Mouse (Mus musculus) CD4-positive, CD25-positive, alpha-beta regulatory T cell, adult 4 months (primary cell): Measurements from ENCODE around the gene Tpp1. TPM values are rescaled to one million over a fixed set of nuclear protein-coding genes. Genes with fewer than 3 reads are reported as not detected.

Source experiments
- ATAC-seq: one replicate; pipeline ENCODE4 v1.8.0; 2017
- polyA plus RNA-seq, 2 experiments: library from polyadenylated mRNA; unstranded; fragments of 100-300 nt; shearing (Covaris generic); gene quantifications; one replicate each; pipeline ENCODE4 v1.2.1; 2017

Gene Tpp1
- polyA plus RNA-seq, 2 experiments from 2014 or later = 131 to 172 TPM

DNA sequence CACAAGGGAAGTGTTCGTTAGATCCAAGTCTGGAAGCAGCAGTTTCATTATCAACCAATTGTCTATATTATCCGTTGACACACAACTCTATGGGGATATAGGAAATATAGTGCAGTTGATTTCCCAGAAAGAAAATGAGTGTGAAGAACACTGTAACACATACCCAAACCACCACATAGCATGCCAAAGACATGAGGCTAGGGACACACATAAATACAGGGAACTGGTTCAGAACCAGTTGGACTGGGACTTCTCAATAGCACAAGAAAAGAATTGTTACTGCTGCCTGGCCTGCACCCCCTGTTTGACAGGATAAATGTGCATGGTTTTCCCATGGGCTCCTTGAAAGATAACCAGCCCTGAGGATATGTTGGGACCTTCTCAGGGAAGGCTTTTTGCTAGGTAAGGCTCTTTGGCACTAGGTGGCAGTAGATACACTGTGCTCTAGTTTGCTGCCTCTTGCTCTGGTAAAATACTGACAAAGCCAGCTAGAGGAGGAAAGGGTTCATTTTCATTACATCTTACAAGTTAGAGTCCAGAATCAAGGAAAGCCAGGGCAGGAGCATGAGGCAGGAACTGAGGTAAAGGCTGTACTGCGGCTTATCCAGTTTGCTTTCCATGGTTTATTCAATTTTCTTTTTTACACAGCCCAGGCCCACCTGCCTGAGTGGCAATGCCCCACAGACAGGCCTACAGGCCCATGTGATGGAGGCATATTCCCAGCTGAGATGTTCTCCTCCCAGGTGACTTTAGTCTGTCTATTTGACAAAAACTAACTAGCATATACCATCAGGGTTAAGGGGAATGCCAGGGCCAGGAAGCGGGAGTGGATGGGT lies 25.7 kb downstream of the Tpp1 start:
- peak; percentile 97 for ATAC-seq

GRCm38 (mm10) chr7:105721916-105722315 lies 30.1 kb downstream of the Tpp1 start:
- no peak for ATAC-seq

DNA sequence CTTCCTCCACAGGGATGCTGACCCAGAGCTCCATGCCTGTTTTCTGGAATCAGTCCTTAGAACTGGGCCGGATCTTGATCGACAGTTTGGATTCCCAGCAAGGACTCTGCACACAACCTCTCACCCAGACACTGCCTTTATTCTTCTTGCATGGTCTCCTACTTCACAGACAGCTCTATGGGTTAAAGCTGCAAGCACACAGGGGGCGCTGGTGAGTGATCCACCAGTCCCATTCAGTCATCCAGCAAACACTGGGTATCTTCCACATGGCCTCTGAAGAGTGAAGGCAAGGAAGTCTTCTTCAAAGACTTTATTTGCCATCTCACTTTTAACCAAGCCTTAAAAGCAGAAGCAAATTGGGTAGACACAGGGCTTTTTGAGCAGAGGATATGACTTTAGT lies 36.7 kb downstream of the Tpp1 start:
- ATAC-seq = no peak

DNA sequence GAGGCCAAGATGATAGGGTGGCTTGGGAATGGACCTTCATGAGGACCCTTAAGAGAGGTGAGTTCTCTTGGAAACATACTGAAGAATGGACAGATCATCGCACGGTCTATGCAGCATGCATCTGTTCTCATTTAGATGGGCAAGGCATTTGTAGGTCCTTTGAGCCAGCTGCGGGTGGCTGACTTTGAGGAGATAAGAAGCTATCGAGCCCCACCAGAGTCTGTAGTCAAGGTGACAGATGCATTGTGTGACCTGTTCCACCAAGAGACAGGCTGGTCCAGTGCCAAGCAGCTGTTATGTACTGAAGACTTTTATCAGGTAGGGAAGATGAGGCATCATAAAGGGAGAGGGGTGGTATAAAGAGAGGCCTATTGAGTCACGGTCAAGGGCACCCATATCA lies 43.3 kb downstream of the Tpp1 start:
- ATAC-seq = no peak

- no peak for ATAC-seq
Measured at GRCm38 (mm10) chr7:105703816-105704215, 48.2 kb downstream of the Tpp1 start.

- ATAC-seq = no peak
Measured at GRCm38 (mm10) chr7:105703184-105703583, 48.9 kb downstream of the Tpp1 start.

Other genes with a start within 250 kb of the Tpp1 start
- gene Smpd1, start 197.9 kb downstream of the Tpp1 start, polyA plus RNA-seq = 10 to 100 TPM; 21.6 to 25.9 TPM
- gene Apbb1, start 170.6 kb downstream of the Tpp1 start, polyA plus RNA-seq = 10 to 100 TPM in 1 of 2 experiments, 1 to 10 TPM in 1; 7.5 to 10.2 TPM
- gene Hpx, start 152.1 kb downstream of the Tpp1 start, polyA plus RNA-seq = not detected
- 1 to 10 TPM; 1.7 to 6.7 TPM for gene Trim3, start 118.7 kb downstream of the Tpp1 start, polyA plus RNA-seq
- 100 to 1,000 TPM; 198 TPM for gene Timm10b, start 112.2 kb downstream of the Tpp1 start, polyA plus RNA-seq
- 10 to 100 TPM in 1 of 2 experiments, 1 to 10 TPM in 1; 9.7 to 16.9 TPM for gene Arfip2, start 111.8 kb downstream of the Tpp1 start, polyA plus RNA-seq
- gene Gm45799, start 111.7 kb downstream of the Tpp1 start, polyA plus RNA-seq = 10 to 100 TPM in 1 of 2 experiments, 1 to 10 TPM in 1; 6.7 to 12.1 TPM
- 1 to 10 TPM in 1 of 2 experiments, under 1 TPM in 1; 0.83 to 3.2 TPM for gene Dnhd1, start 101.4 kb downstream of the Tpp1 start, polyA plus RNA-seq
- gene Ilk, start 15.6 kb downstream of the Tpp1 start, polyA plus RNA-seq = 100 to 1,000 TPM; 138 to 196 TPM
- gene Rrp8, start 14.8 kb downstream of the Tpp1 start, polyA plus RNA-seq = 10 to 100 TPM; 19.1 to 24.8 TPM
- gene Taf10, start 7.9 kb downstream of the Tpp1 start, polyA plus RNA-seq = 10 to 100 TPM in 1 of 2 experiments, 1 to 10 TPM in 1; 8.0 to 18.7 TPM
- gene Dchs1, start 35.4 kb upstream of the Tpp1 start, polyA plus RNA-seq = not detected
- 100 to 1,000 TPM; 162 to 170 TPM for gene Mrpl17, start 58.9 kb upstream of the Tpp1 start, polyA plus RNA-seq
- gene Gm4070, start 201.7 kb upstream of the Tpp1 start, polyA plus RNA-seq = 100 to 1,000 TPM; 206 to 239 TPM